Mouse (Mus musculus) liver, adult 2 months (tissue): ENCODE measurements at regions not wholly inside any gene's neighbourhood (a gene's known extent, or its start where the extent isn't known, plus 50 kb on each side); places are given as distances from the start of the nearest gene placed in this dataset.
"Not testable (repeated sequence)": the region's sequence is repeated elsewhere in the genome, so short reads cannot be mapped to it uniquely, and the experiment has no call there.

Experiments
- DNase-seq: peaks from one replicate; pipeline ENCODE4 v3.0.0-alpha.2; 2011; ENCODE audit warnings: low read depth, low spot score; ENCODE audit errors: extremely low read depth
- H3K27ac ChIP-seq: fragments of 200-500 bp; replicated peaks from 2 replicates; pipeline ENCODE4 v1.5.1; 2012; ENCODE audit warnings: low read depth, mild to moderate bottlenecking, control low read depth, inconsistent platforms, low read length; ENCODE audit not compliant: insufficient read depth
- H3K27me3 ChIP-seq: fragments of 200-500 bp; 2 replicates; pipeline ENCODE4 v1.6.1; 2012; ENCODE audit warnings: mild to moderate bottlenecking, moderate library complexity, low read length, inconsistent platforms; ENCODE audit not compliant: control insufficient read depth, insufficient read depth
- H3K36me3 ChIP-seq: fragments of 200-500 bp; 2 replicates; pipeline ENCODE4 v1.6.1; 2012; ENCODE audit warnings: low read length, inconsistent platforms; ENCODE audit not compliant: control insufficient read depth, insufficient read depth
- H3K4me1 ChIP-seq: fragments of 200-500 bp; 2 replicates; pipeline ENCODE4 v1.6.1; 2011; ENCODE audit warnings: low read length; ENCODE audit not compliant: control insufficient read depth, insufficient read depth
- H3K4me3 ChIP-seq: fragments of 200-500 bp; 2 replicates; pipeline ENCODE4 v1.5.1; 2011; ENCODE audit warnings: low read depth, mild to moderate bottlenecking, control low read depth, low read length, moderate library complexity; ENCODE audit not compliant: insufficient read depth
- H3K79me2 ChIP-seq: fragments of 200-500 bp; 2 replicates; pipeline ENCODE4 v1.6.1; 2012; ENCODE audit warnings: inconsistent platforms, mild to moderate bottlenecking, low read length, moderate library complexity; ENCODE audit not compliant: control insufficient read depth, insufficient read depth
- H3K9ac ChIP-seq: fragments of 200-500 bp; 2 replicates; pipeline ENCODE4 v1.6.1; 2012; ENCODE audit warnings: low read depth, mild to moderate bottlenecking, control low read depth, inconsistent platforms, low read length
- CTCF ChIP-seq: fragments of 200-500 bp; IDR thresholded peaks from 2 replicates; pipeline ENCODE4 v1.5.1; 2011; ENCODE audit warnings: low read depth, low read length, control low read depth
- POLR2A ChIP-seq: fragments of 200-500 bp; IDR thresholded peaks from 2 replicates; pipeline ENCODE4 v1.6.1; 2011; ENCODE audit warnings: low read length, control low read depth; ENCODE audit not compliant: insufficient read depth; ENCODE audit errors: extremely low read depth
- WGBS: fragments of 180-500 bp; shearing (Covaris S2); methylation state at CpG from one replicate; pipeline ENCODE4 v1.1.7; 2018; 5-methylcytosine and 5-hydroxymethylcytosine counted together

GRCm38 (mm10) chr6:3182889-3183818 lies 216.2 kb downstream of the Samd9l start:
- H3K4me3 ChIP-seq, result peak overlapping the region; percentile 32
- peak overlapping the region; percentile 41 for H3K9ac ChIP-seq
- no peaks in the 10 kb centered on the region for H3K36me3 ChIP-seq
- DNase-seq, result peak; percentile 100
- WGBS, result 39% methylated on average over 33 of the region's 33 CpGs
- no peaks in the 10 kb centered on the region for H3K79me2 ChIP-seq
- H3K4me1 ChIP-seq, result no peaks in the 10 kb centered on the region
- no peaks in the 10 kb centered on the region for H3K27me3 ChIP-seq
- TF ChIP-seq POLR2A (peak; percentile 81), CTCF (no peak)
- peak overlapping the region; percentile 75 for H3K27ac ChIP-seq

GRCm38 (mm10) chr6:3182424-3182841 lies 216.9 kb downstream of the Samd9l start:
- 27% methylated on average over 17 of the region's 17 CpGs for WGBS
- not testable (repeated sequence) for H3K4me1 ChIP-seq, H3K36me3 ChIP-seq, H3K27me3 ChIP-seq, H3K79me2 ChIP-seq
- peak; percentile 82 for DNase-seq
- Histone ChIP-seq H3K27ac (peak overlapping the region; percentile 75), H3K4me3 (peak overlapping the region; percentile 32), H3K9ac (peak overlapping the region; percentile 41)

GRCm38 (mm10) chr6:3179603-3180348 lies 219.6 kb downstream of the Samd9l start:
- 68% methylated on average over 8 of the region's 10 CpGs for WGBS
- H3K27ac ChIP-seq, H3K4me1 ChIP-seq, H3K36me3 ChIP-seq, H3K9ac ChIP-seq, H3K79me2 ChIP-seq, DNase-seq, H3K27me3 ChIP-seq, H3K4me3 ChIP-seq: not testable (repeated sequence)

- H3K9ac ChIP-seq, H3K36me3 ChIP-seq, H3K27me3 ChIP-seq, DNase-seq, H3K4me1 ChIP-seq, H3K79me2 ChIP-seq, H3K27ac ChIP-seq, H3K4me3 ChIP-seq: not testable (repeated sequence)
- WGBS, result 64% methylated on average over 4 of the region's 4 CpGs
Measured at GRCm38 (mm10) chr6:3169479-3169878, 229.9 kb downstream of the Samd9l start.

- not testable (repeated sequence) for H3K4me3 ChIP-seq, H3K4me1 ChIP-seq, H3K79me2 ChIP-seq, H3K27ac ChIP-seq, H3K27me3 ChIP-seq, H3K36me3 ChIP-seq, H3K9ac ChIP-seq, DNase-seq
- 44% methylated on average over 1 of the region's 1 CpGs for WGBS
Measured at GRCm38 (mm10) chr6:3166149-3166548, 233.2 kb downstream of the Samd9l start.

GRCm38 (mm10) chr6:3151901-3152300 lies 247.5 kb downstream of the Samd9l start:
- H3K27ac ChIP-seq, H3K27me3 ChIP-seq, H3K4me1 ChIP-seq, H3K9ac ChIP-seq, H3K36me3 ChIP-seq, DNase-seq, H3K4me3 ChIP-seq, H3K79me2 ChIP-seq: not testable (repeated sequence)
- WGBS, result 50% methylated on average over 2 of the region's 2 CpGs

GRCm38 (mm10) chr6:3137823-3138222 lies 261.5 kb downstream of the Samd9l start:
- H3K27ac ChIP-seq, DNase-seq, H3K9ac ChIP-seq, H3K27me3 ChIP-seq, H3K4me3 ChIP-seq, H3K36me3 ChIP-seq, H3K4me1 ChIP-seq, H3K79me2 ChIP-seq: not testable (repeated sequence)
- 82% methylated on average over 3 of the region's 3 CpGs for WGBS

GRCm38 (mm10) chr6:3133763-3134162 lies 265.6 kb downstream of the Samd9l start:
- not testable (repeated sequence) for H3K4me3 ChIP-seq, H3K36me3 ChIP-seq, H3K27ac ChIP-seq, H3K27me3 ChIP-seq, DNase-seq, H3K9ac ChIP-seq, H3K79me2 ChIP-seq, H3K4me1 ChIP-seq
- 91% methylated on average over 4 of the region's 4 CpGs for whole genome bisulfite sequencing

- H3K9ac ChIP-seq, H3K27me3 ChIP-seq, H3K79me2 ChIP-seq, H3K27ac ChIP-seq, H3K4me3 ChIP-seq, H3K4me1 ChIP-seq, DNase-seq, H3K36me3 ChIP-seq: not testable (repeated sequence)
- 33% methylated on average over 1 of the region's 3 CpGs for WGBS
Measured at GRCm38 (mm10) chr6:3116296-3116695, 283.1 kb downstream of the Samd9l start.
